17 mouse cellular contexts compared by ENCODE assay signal in genomic region chr15:27875753-27876152, GRCm38 (mm10).
DNase-seq lines count a peak whose midpoint lies in the region; ATAC-seq and TF ChIP-seq lines count a peak whose summit lies in the region.
"Had no signal": no experiment of that assay in that cellular context is flagged by ENCODE, and none has a peak within 500 bp of the region (broad histone marks: within the 10 kb centered on the region; RNA-seq: fewer than 3 reads in every experiment).

No protein-coding gene starts in this region.

- no peak overlapping the region for H3K4me3 ChIP-seq in heart, embryonic 16.5 days (ENCODE audit: low read length)
- no peak overlapping the region for H3K4me3 ChIP-seq in bone marrow macrophage, adult 2 months (ENCODE audit: insufficient read depth, low read length)
- peak overlapping the region; percentile 85 for H3K4me3 ChIP-seq in megakaryocyte, embryonic 14.5 days (replicated peaks)
- H3K4me3 ChIP-seq in gastrocnemius, adult 2 months, result no peak overlapping the region
- no peak overlapping the region for H3K4me3 ChIP-seq in heart, embryonic 11.5 days (ENCODE audit: low read depth, low read length)
- H3K4me3 ChIP-seq: embryonic facial prominence, embryonic 12.5 days; forebrain, embryonic 15.5 days; hindbrain, embryonic 10.5 days; hindbrain, embryonic 15.5 days had no signal

- H3K9me3 ChIP-seq in heart, embryonic 16.5 days (replicated peaks; ENCODE audit: control insufficient read depth, low read length), result no peaks in the 10 kb centered on the region
- H3K9me3 ChIP-seq in megakaryocyte, embryonic 14.5 days, result no peaks in the 10 kb centered on the region
- H3K9me3 ChIP-seq in heart, embryonic 11.5 days (replicated peaks; ENCODE audit: control insufficient read depth, low read length), result no peaks in the 10 kb centered on the region
- H3K9me3 ChIP-seq: embryonic facial prominence, embryonic 12.5 days; forebrain, embryonic 15.5 days; hindbrain, embryonic 10.5 days; hindbrain, embryonic 15.5 days had no signal

- no peaks in the 10 kb centered on the region for H3K27me3 ChIP-seq in heart, embryonic 16.5 days (ENCODE audit: control insufficient read depth, insufficient read depth, low read length)
- peaks cover 3% of the 10 kb centered on the region for H3K27me3 ChIP-seq in megakaryocyte, embryonic 14.5 days (replicated peaks)
- H3K27me3 ChIP-seq in heart, embryonic 11.5 days (ENCODE audit: control insufficient read depth, insufficient read depth, low read length), result no peaks in the 10 kb centered on the region
- H3K27me3 ChIP-seq: embryonic facial prominence, embryonic 12.5 days; forebrain, embryonic 15.5 days; hindbrain, embryonic 15.5 days had no signal

- peaks cover 15% of the 10 kb centered on the region for H3K36me3 ChIP-seq in heart, embryonic 16.5 days (ENCODE audit: control insufficient read depth, insufficient read depth)
- H3K36me3 ChIP-seq in megakaryocyte, embryonic 14.5 days (replicated peaks; ENCODE audit: low read length), result peaks cover 4% of the 10 kb centered on the region
- H3K36me3 ChIP-seq in heart, embryonic 11.5 days (ENCODE audit: control insufficient read depth, insufficient read depth, low read length), result peaks cover 6% of the 10 kb centered on the region

- H3K27ac ChIP-seq in heart, embryonic 16.5 days (ENCODE audit: low read length), result 0 out of 2 replicates have a peak overlapping the region, but pooled peaks have one; percentile 10
- H3K27ac ChIP-seq in bone marrow macrophage, adult 2 months (ENCODE audit: insufficient read depth, low read depth, low read length), result peak overlapping the region; percentile 71
- H3K27ac ChIP-seq in gastrocnemius, adult 2 months, result no peak overlapping the region
- no peak overlapping the region for H3K27ac ChIP-seq in heart, embryonic 11.5 days (ENCODE audit: low read depth, low read length)
- H3K27ac ChIP-seq: hindbrain, embryonic 10.5 days; hindbrain, embryonic 15.5 days had no signal

- no peak for TF ChIP-seq CTCF in bone marrow macrophage, adult 2 months (IDR thresholded peaks at IDR 0.05; ENCODE audit: low read depth, low read length)
- no peak for TF ChIP-seq CTCF in gastrocnemius, adult 2 months (IDR thresholded peaks at IDR 0.05)

- ATAC-seq in heart, embryonic 16.5 days (replicated peaks; ENCODE audit: extremely low read depth, insufficient read depth, low FRiP score), result no peak
- no peak for ATAC-seq in heart, embryonic 11.5 days (replicated peaks; ENCODE audit: insufficient number of reproducible peaks, low FRiP score, low TSS enrichment)
- ATAC-seq: forebrain, embryonic 15.5 days; intestine, embryonic 16.5 days had no signal

- H3K4me2 ChIP-seq in heart, embryonic 16.5 days (ENCODE audit: low read depth, low read length), result no peak overlapping the region
- no peak overlapping the region for H3K4me2 ChIP-seq in heart, embryonic 11.5 days
- H3K4me2 ChIP-seq: embryonic facial prominence, embryonic 12.5 days; forebrain, embryonic 15.5 days; hindbrain, embryonic 15.5 days had no signal

- H3K4me1 ChIP-seq in heart, embryonic 16.5 days (ENCODE audit: control insufficient read depth, insufficient read depth, low read length), result peaks cover 17% of the 10 kb centered on the region
- peaks cover 37% of the 10 kb centered on the region for H3K4me1 ChIP-seq in bone marrow macrophage, adult 2 months (ENCODE audit: control insufficient read depth, insufficient read depth, low read length)
- peaks cover 83% of the 10 kb centered on the region for H3K4me1 ChIP-seq in megakaryocyte, embryonic 14.5 days
- H3K4me1 ChIP-seq in heart, embryonic 11.5 days (ENCODE audit: control insufficient read depth, insufficient read depth, low read length), result peaks cover 15% of the 10 kb centered on the region
- H3K4me1 ChIP-seq: embryonic facial prominence, embryonic 12.5 days; forebrain, embryonic 15.5 days had no signal

- intact Hi-C loops in gastrocnemius, adult 2 months (cut with DNase I), result no loop called here

- no peak for TF ChIP-seq POLR2A in bone marrow macrophage, adult 2 months (IDR thresholded peaks at IDR 0.05; ENCODE audit: borderline replicate concordance, low read depth, low read length)

- no peak for DNase-seq in heart, adult 9 months (ENCODE audit: low spot score in 2 of 2)
- DNase-seq in kidney, adult 11 months, result no peak
- no peak for DNase-seq in gastrocnemius, adult 2 months
- DNase-seq: adrenal gland, postnatal 14 days; cerebellum, adult 11 months; cerebellum, adult 8-10 months; cerebellum, postnatal 25 days; gastrocnemius, postnatal 10 days had no signal

- no peak overlapping the region for H3K9ac ChIP-seq in heart, embryonic 16.5 days (ENCODE audit: low read length)
- H3K9ac ChIP-seq in heart, embryonic 11.5 days (ENCODE audit: low read depth, low read length), result no peak overlapping the region
- H3K9ac ChIP-seq: embryonic facial prominence, embryonic 12.5 days; forebrain, embryonic 15.5 days; hindbrain, embryonic 15.5 days had no signal

- 81% methylated on average over 9 of the region's 9 CpGs for WGBS in heart, embryonic 16.5 days
- 82% methylated on average over 9 of the region's 9 CpGs for WGBS in heart, embryonic 11.5 days (ENCODE audit: insufficient replicate concordance)

Comparison
In these comparisons a context has a peak if more than half of its experiments do, and no peak if none do; other contexts are left out.
1. H3K27ac ChIP-seq: peak in heart, embryonic 16.5 days (single experiment) and bone marrow macrophage, adult 2 months (single experiment); none in gastrocnemius, adult 2 months (single experiment) and heart, embryonic 11.5 days (single experiment).